Mouse (Mus musculus): Measurements from ENCODE around the gene Ergic1.

The Ergic1 gene

GRCm38 (mm10) chr17:26540083-26540482, 21.2 kb upstream of the Ergic1 start:
- peak; percentile 50 for DNase-seq

- no peak for DNase-seq
Measured at GRCm38 (mm10) chr17:26544319-26544963, 16.8 kb upstream of the Ergic1 start.

GRCm38 (mm10) chr17:26547771-26548170, 13.5 kb upstream of the Ergic1 start:
- no peak for DNase-seq

GRCm38 (mm10) chr17:26548566-26548965, 12.7 kb upstream of the Ergic1 start:
- DNase-seq = no peak

- DNase-seq = no peak
Measured at GRCm38 (mm10) chr17:26549148-26549809, 12.0 kb upstream of the Ergic1 start.

GRCm38 (mm10) chr17:26551104-26551503, 10.2 kb upstream of the Ergic1 start:
- DNase-seq = no peak

GRCm38 (mm10) chr17:26553033-26553432, 8.3 kb upstream of the Ergic1 start:
- no peak for DNase-seq

GRCm38 (mm10) chr17:26560526-26561289, 581 bp upstream of the Ergic1 start:
- DNase-seq = no peak

GRCm38 (mm10) chr17:26561651-26562181, 427 bp downstream of the Ergic1 start, which contains the start of gene Dusp1:
Dusp1 (minus strand) TSS chr17:26562128.
- DNase-seq = no peak

- no peak for DNase-seq
Measured at GRCm38 (mm10) chr17:26562292-26562691, 1.0 kb downstream of the Ergic1 start.

GRCm38 (mm10) chr17:26563476-26563875, 2.2 kb downstream of the Ergic1 start:
- no peak for DNase-seq

GRCm38 (mm10) chr17:26564439-26564838, 3.1 kb downstream of the Ergic1 start:
- DNase-seq = no peak

GRCm38 (mm10) chr17:26567142-26567817, 6.0 kb downstream of the Ergic1 start:
- DNase-seq = no peak

GRCm38 (mm10) chr17:26567818-26568173, 6.5 kb downstream of the Ergic1 start:
- no peak for DNase-seq

GRCm38 (mm10) chr17:26569594-26570350, 8.5 kb downstream of the Ergic1 start:
- DNase-seq = no peak

GRCm38 (mm10) chr17:26570651-26571118, 9.4 kb downstream of the Ergic1 start:
- DNase-seq = no peak

GRCm38 (mm10) chr17:26571377-26571776, 10.1 kb downstream of the Ergic1 start:
- no peak for DNase-seq

- DNase-seq = no peak
Measured at GRCm38 (mm10) chr17:26572265-26572664, 11.0 kb downstream of the Ergic1 start.

GRCm38 (mm10) chr17:26574118-26574517, 12.8 kb downstream of the Ergic1 start:
- no peak for DNase-seq

GRCm38 (mm10) chr17:26574701-26575100, 13.4 kb downstream of the Ergic1 start:
- no peak for DNase-seq

- no peak for DNase-seq
Measured at GRCm38 (mm10) chr17:26575786-26576690, 14.7 kb downstream of the Ergic1 start.

Measured in cerebellum, adult 8-10 months (tissue).